Mouse (Mus musculus) thymus, postnatal 10 days (tissue): ENCODE results near the gene Ppm1m.
"Not testable (repeated sequence)": the region's sequence is repeated elsewhere in the genome, so short reads cannot be mapped to it uniquely, and the experiment has no call there.

Source experiments
- DNase-seq, 2 experiments: peaks; one replicate each; pipeline ENCODE4 v3.0.0; 2021; ENCODE audit warnings: low spot score in 2 of 2

Ppm1m gene

GRCm38 (mm10) chr9:106193930-106194807, 5.4 kb downstream of the Ppm1m start:
- no peak for DNase-seq

- DNase-seq: no peak
Measured at GRCm38 (mm10) chr9:106192998-106193397, 6.5 kb downstream of the Ppm1m start.

GRCm38 (mm10) chr9:106192024-106192423, 7.5 kb downstream of the Ppm1m start:
- no peak for DNase-seq

GRCm38 (mm10) chr9:106191355-106191754, 8.2 kb downstream of the Ppm1m start:
- no peak for DNase-seq

- DNase-seq: no peak
Measured at GRCm38 (mm10) chr9:106183996-106184395, 15.6 kb downstream of the Ppm1m start.

- DNase-seq: no peak
Measured at GRCm38 (mm10) chr9:106182146-106182545, 17.4 kb downstream of the Ppm1m start.

GRCm38 (mm10) chr9:106179964-106180363, 19.6 kb downstream of the Ppm1m start:
- DNase-seq: no peak

DNA sequence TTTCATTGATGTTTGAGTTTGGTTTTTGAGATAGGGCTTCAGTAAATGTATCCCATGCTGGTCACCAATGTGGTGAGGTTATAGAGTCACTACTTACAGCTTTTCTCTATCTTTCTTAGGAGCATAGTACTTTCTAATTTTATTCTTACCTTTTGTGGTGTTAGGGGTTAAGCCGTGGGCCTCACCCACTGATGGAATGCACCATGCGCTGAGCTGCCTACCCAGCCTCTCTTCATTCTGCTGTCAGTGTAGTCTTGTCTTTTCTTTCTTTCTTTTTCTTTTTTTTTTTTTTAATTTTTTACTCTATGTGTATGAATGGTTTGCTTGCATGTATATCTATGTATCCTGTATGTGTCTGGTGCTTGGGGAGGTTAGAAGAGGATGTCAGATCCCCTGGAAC, 20.1 kb downstream of the Ppm1m start:
- no peak for DNase-seq

DNA sequence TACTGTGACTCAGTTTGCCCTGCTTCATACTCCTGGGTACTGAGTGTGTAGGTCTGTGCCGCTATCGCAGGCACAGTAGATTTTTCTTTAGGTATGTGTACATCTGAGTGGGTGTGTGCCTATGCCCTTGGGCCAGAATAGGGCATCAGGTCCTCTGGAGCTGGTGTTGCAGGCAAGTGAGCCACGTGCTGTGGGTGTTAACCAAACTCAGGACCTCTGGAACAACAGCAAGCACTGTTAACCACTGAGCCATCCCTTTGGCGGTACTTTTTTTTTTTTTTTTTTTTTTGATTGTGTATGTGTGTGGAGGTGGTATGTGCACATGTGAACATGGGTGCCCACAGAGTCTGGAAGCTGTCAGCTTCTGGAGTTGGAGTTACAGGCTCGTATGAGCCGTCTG, 21.7 kb downstream of the Ppm1m start:
- DNase-seq: no peak

DNA sequence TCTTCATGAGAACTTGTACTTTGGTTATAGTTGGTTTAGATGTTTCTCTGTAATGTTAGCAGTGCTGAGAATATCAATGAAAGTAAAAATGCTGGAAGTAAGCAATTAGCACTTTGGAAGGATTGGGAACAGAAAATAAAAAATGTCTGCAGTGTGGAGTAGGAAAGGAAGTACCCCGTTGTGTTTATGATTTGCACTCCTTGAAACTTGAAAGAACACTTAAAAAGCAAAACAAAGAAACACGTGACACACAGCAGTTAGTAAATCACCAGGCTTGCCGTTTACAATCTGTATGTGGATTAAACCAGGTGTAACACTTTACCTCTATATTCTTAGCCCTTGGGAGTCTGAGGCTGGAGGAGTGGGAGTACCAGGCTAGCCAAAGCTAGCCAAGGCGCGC, 22.8 kb downstream of the Ppm1m start:
- DNase-seq: no peak

DNA sequence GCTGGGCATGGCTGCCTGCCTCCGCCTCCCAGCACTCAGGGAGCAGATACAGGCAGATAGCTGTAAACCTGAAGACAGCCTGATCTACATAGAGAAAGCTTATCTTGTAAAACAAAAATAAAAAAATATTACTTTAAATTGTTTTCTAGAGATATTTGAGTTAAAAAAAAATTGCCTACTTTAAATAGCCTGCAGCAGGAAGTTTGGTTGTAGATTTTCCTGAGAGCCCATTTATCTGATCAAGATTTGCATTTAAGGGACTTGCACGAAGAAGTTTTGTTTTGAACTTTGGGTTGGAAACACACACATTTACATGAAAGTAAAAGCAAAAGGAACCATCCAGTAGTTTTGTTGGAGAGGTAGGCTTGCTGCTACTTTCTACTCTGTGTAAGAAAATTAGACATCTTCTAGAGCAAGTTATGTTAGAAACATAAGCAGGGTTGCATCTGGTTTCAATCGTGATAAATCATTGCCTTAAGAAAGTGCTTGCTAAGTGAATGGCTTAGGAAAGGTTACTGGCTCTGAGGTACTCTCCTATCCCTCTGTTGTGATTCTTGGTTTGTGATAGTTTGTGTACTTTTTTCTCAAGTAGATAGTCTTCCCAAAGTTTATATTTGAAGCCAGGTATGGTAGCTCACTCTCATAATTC, 23.9 kb downstream of the Ppm1m start:
- DNase-seq: no peak

GRCm38 (mm10) chr9:106173363-106173762, 26.2 kb downstream of the Ppm1m start:
- no peak for DNase-seq

DNA sequence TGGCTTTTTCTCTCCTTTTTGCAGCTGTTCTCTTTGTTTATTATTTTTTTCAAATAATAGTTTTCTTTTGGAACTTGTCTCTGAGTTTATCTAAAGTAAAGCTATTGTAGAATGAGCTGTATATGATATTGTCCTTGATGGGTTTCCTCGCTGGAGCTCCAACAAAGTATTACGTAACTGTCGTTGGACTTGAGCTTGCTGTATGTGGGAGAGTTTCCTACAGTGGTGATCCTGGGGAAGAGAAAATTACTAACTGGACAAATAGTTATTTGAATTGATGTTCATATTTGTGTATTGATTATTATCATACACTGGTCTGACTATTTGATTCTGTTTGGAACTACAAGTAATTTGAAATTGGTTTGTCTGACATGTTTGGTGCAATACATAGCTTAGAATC, 27.0 kb downstream of the Ppm1m start:
- DNase-seq: no peak

- DNase-seq: peak in 1 of 2 experiments; percentile 29
Measured at GRCm38 (mm10) chr9:106171346-106172158, 28.0 kb downstream of the Ppm1m start.

- DNase-seq: peak; percentile 86 to 90
Measured at GRCm38 (mm10) chr9:106170556-106171345, 28.8 kb downstream of the Ppm1m start, which contains the start of gene Wdr82. TSS of gene Wdr82 (plus strand) at chr9:106170928.

- no peak for DNase-seq
Measured at GRCm38 (mm10) chr9:106169917-106170316, 29.6 kb downstream of the Ppm1m start.

GRCm38 (mm10) chr9:106169006-106169405, 30.5 kb downstream of the Ppm1m start:
- DNase-seq: not testable (repeated sequence)

- DNase-seq: no peak
Measured at GRCm38 (mm10) chr9:106167703-106168102, 31.8 kb downstream of the Ppm1m start.

DNA sequence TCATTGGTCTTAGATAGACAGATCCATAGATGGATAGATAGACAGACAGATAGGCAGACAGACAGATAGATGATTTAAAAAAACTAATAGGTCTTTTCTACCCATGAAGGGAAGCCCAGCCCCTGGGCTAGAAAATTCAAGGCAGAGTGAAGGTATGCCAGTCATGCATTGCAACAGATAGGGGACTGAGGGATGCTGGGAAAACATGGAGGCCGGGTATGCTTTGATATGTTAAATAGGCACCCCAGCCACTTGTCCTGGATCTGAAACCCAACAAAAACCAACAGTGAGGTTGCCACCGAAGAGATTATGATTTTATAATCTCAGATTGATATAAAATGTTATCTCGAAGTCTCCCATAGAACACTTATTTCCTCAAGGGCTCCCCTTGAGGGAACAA, 32.3 kb downstream of the Ppm1m start:
- no peak for DNase-seq

- no peak for DNase-seq
Measured at GRCm38 (mm10) chr9:106166709-106167108, 32.8 kb downstream of the Ppm1m start.

DNA sequence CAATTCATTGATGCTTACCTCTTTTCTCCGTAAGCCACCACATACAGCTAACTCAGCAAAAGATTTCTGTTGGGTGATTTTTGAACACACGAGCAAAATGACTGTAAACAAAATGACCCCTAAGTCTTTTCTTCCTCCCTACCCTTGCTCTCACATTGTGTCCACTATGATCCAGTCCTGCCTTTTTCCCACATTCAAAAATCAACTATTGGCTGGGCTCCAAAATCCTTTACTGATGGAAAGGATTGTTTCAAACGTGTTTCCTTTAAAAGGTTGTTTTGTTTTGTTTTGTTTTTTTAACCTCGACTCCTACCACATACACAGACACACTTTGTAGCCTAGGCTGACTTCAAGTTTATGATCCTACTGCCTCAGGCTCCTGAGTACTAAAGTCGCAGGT, 39.1 kb downstream of the Ppm1m start:
- no peak for DNase-seq
